Comparison of ENCODE assay signal across 23 mouse cellular contexts in the genomic region with DNA sequence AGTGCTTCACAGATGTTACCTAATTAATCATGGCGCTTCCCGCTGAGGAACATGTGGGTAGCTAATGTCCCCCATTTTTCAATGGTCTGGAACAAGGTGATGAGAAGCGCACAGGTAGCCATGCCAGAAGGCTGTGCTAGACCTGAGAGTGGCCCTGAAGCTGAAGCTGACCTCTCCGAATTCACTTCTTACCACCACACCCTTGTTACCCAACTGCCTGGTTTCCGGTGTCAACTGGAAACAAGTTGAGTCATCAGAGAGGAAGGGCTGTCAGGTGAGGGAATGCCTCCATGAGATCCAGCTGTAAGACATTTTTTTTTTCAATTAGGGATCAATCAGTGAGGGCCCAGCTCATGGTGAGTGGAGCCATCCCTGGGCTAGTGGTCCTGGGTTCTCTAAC.
DNase-seq lines count a peak whose midpoint lies in the region; ATAC-seq lines count a peak whose summit lies in the region.
"Had no signal": no experiment of that assay in that cellular context is flagged by ENCODE, and none has a peak within 500 bp of the region (broad histone marks: within the 10 kb centered on the region; RNA-seq: fewer than 3 reads in every experiment).

No protein-coding gene starts in this region.

- intact Hi-C loops in left cerebral cortex, postnatal 10 days (cut with DNase I): no loop called here

- H3K4me3 ChIP-seq in midbrain, embryonic 11.5 days (ENCODE audit: low read depth, low read length): no peak overlapping the region
- H3K4me3 ChIP-seq: embryonic facial prominence, embryonic 13.5 days; embryonic facial prominence, embryonic 15.5 days; erythroblast, embryonic 14.5 days; forebrain, embryonic 10.5 days; forebrain, embryonic 12.5 days had no signal

- peak; percentile 60 for ATAC-seq in granulocyte monocyte progenitor cell, adult 5-6 weeks (replicated peaks; ENCODE audit: poor library complexity, severe bottlenecking)
- peak; percentile 92 for ATAC-seq in megakaryocyte, adult 5-6 weeks (ENCODE audit: poor library complexity, severe bottlenecking)
- ATAC-seq in neutrophil, adult 5-6 weeks (ENCODE audit: extremely low read depth, insufficient number of reproducible peaks, low FRiP score, poor library complexity, severe bottlenecking): peak; percentile 78
- ATAC-seq in midbrain, embryonic 11.5 days (ENCODE audit: low FRiP score): no peak
- ATAC-seq: forebrain, embryonic 14.5 days; forebrain, embryonic 16.5 days had no signal

- peaks cover 5% of the 10 kb centered on the region for H3K4me1 ChIP-seq in midbrain, embryonic 11.5 days (ENCODE audit: control insufficient read depth, insufficient read depth, low read length)

- no peaks in the 10 kb centered on the region for H3K36me3 ChIP-seq in midbrain, embryonic 11.5 days (ENCODE audit: control insufficient read depth, insufficient read depth, low read length)
- H3K36me3 ChIP-seq: embryonic facial prominence, embryonic 13.5 days; embryonic facial prominence, embryonic 15.5 days; forebrain, embryonic 12.5 days had no signal

- no peak overlapping the region for H3K4me2 ChIP-seq in midbrain, embryonic 11.5 days
- H3K4me2 ChIP-seq: embryonic facial prominence, embryonic 13.5 days; embryonic facial prominence, embryonic 15.5 days; forebrain, embryonic 12.5 days had no signal

- peak; percentile 51 for DNase-seq in 416B (ENCODE audit: low read depth)
- DNase-seq in midbrain, embryonic 11.5 days (ENCODE audit: low spot score, missing footprints): no peak
- no peak for DNase-seq in left cerebral cortex, postnatal 10 days (ENCODE audit: extremely low spot score in 1 of 2, low spot score in 2 of 2)
- no peak for DNase-seq in kidney, postnatal 14 days
- DNase-seq: adrenal gland, adult 2 months; adrenal gland, postnatal 10 days; adrenal gland, postnatal 25 days; cerebellum, adult 11-12 months; cerebellum, adult 2 months; cerebellum, adult 9-10 months; cerebellum, postnatal 14 days; cerebellum, postnatal 36 days; embryo, embryonic 11 days had no signal

- no peaks in the 10 kb centered on the region for H3K9me3 ChIP-seq in midbrain, embryonic 11.5 days (ENCODE audit: control insufficient read depth, low read length)
- H3K9me3 ChIP-seq: embryonic facial prominence, embryonic 13.5 days; embryonic facial prominence, embryonic 15.5 days; forebrain, embryonic 10.5 days; forebrain, embryonic 12.5 days had no signal

- H3K27ac ChIP-seq in midbrain, embryonic 11.5 days (ENCODE audit: low read depth, low read length): no peak overlapping the region
- H3K27ac ChIP-seq: embryonic facial prominence, embryonic 13.5 days; embryonic facial prominence, embryonic 15.5 days; forebrain, embryonic 10.5 days; forebrain, embryonic 12.5 days had no signal

- H3K9ac ChIP-seq in midbrain, embryonic 11.5 days (ENCODE audit: low read length): no peak overlapping the region
- H3K9ac ChIP-seq: embryonic facial prominence, embryonic 13.5 days; embryonic facial prominence, embryonic 15.5 days; forebrain, embryonic 12.5 days had no signal

- no peaks in the 10 kb centered on the region for H3K27me3 ChIP-seq in midbrain, embryonic 11.5 days (ENCODE audit: control insufficient read depth, insufficient read depth, low read length)
- H3K27me3 ChIP-seq: embryonic facial prominence, embryonic 13.5 days; embryonic facial prominence, embryonic 15.5 days; forebrain, embryonic 12.5 days had no signal

- 98% methylated on average over 5 of the region's 5 CpGs for WGBS in midbrain, embryonic 11.5 days
